Mouse (Mus musculus) activated CD4-positive, CD25-positive, alpha-beta regulatory T cell, adult 4 months (primary cell): ENCODE measurements at regions not wholly inside any gene's neighbourhood (a gene's known extent, or its start where the extent isn't known, plus 50 kb on each side); places are given as distances from the start of the nearest gene placed in this dataset.
"Not testable (repeated sequence)": the region's sequence is repeated elsewhere in the genome, so short reads cannot be mapped to it uniquely, and the experiment has no call there.

Source experiments
- ATAC-seq: one replicate; pipeline ENCODE4 v1.8.0; 2017

DNA sequence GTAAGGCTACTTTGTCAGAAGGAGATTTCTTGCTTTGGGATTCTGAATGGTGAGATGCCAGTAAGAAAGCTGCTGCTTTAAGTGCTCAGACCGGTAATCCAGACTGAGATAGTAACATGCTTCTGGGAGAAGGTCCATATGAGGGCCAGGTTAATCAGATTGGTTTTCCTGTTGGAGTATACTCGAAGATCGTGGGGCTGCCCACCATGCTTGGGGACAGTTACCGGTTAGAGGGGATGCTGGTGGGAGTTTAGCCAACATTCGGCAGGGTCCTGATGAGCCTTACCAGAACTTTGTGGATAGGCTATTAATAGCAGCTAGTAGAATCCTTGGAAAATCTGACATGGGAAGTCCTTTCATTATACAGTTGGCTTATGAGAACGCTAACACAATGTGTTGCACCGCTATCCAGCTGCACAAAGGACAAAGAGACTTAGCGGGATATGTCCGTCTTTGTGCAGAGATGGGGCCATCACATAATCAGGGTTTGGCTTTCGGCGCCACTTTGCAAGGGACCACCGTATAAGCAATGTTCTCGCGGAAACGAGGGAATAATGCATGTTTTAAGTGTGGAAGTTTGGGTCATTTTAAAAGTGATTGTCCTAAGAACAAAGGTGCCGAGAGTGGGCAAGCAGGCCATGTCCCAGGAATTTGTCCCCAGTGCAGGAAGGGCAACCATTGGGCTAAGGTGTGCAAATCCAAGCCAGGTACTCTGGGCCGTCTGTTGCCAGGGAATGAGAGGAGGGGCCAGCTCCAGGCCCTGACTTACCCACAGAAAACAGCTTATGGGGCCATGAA is 75.4 kb upstream of the Lemd2 start:
- not testable (repeated sequence) for ATAC-seq

DNA sequence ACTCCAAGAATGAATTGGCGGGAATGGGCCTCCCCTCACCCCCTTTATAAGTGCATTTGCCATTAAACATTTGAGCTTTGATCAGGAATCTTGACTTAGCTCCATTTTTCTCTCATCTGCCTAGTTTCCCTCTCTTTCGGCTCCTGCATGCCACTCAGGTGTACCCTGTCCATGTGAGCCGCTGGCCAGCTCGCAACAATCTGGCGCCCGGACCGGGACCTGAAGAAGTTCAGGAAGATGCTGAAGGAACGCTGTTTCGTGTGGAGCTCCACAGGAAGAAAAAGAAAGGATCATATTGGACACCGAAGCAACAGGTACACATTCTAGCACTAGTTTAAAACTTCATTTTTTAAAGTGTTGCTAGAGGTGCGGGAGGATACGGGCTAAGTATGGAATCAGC is 73.5 kb upstream of the Lemd2 start:
- ATAC-seq, result not testable (repeated sequence)

DNA sequence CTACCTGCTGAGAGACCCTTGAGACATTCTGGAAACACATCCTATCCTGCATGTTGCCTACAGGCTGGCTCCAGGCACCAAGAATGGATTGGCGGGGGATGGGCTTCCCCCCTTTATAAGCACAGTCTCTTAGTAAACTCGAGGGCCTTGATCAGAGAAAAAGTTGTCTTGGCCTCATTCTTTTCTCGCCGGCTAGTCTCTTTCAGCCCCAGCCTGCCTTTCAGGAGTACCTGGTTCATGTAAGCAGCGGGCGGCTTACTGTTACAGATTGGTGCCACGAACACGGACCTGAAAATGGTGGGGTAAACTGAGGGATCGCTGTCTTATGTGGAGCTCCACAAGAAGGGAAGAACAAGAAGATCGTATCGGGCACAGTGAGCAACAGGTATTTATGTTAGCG is 67.5 kb upstream of the Lemd2 start:
- not testable (repeated sequence) for ATAC-seq

DNA sequence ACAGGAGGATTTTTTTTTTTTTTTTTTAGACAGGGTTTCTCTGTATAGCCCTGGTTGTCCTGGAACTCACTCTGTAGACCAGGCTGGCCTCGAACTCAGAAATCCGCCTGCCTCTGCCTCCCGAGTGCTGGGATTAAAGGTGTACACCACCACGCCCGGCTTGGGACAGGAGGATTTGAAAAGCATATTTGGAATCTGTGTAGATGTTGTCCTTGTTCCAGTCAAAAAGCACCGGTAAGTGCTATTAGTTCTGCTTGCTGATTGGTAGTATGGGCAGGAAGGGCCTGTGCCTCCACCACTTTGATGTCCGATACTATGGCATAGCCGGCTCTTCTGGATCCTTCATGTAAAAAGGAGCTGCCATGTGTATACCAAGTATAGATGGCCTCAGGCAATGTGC is 66.5 kb upstream of the Lemd2 start:
- ATAC-seq, result not testable (repeated sequence)

DNA sequence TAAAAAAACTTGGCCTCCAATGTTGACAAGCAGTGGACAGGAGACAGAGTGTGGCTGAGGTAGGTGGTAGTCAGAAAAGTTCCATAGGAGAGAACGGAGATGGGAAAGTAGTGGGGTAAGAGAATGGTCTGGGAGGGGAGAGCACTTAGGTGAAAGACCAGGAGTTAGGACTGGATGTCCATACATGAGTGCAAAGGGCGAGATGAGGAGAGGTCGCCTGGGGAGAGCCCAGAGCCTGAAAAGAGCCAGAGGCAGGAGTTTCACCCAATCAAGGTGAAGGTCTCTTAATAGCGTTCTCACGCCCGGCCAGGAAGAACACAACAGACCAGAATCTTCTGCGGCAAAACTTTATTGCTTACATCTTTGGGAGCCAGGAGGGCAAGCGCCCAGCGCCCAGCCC is 60.3 kb upstream of the Lemd2 start:
- ATAC-seq, result not testable (repeated sequence)

DNA sequence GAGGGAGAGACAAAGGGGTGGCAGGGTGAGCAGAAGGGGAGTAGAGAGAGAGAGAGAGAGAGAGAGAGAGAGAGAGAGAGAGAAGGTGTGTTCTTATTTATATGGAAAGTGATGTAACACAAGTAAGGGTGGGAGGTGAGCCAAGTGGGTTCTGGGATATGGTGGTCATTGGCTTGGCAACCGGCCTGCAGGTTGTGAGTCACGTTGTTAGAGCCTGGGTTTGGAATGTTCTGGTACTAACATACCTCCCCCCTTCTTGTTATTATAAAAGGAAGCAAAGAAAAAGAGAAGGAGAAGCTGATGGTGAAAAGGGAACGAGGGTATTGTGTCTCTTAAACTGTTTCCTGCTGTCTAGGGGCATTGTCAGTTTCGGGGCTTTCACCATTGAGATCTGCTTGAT is 58.3 kb upstream of the Lemd2 start:
- no peak for ATAC-seq

DNA sequence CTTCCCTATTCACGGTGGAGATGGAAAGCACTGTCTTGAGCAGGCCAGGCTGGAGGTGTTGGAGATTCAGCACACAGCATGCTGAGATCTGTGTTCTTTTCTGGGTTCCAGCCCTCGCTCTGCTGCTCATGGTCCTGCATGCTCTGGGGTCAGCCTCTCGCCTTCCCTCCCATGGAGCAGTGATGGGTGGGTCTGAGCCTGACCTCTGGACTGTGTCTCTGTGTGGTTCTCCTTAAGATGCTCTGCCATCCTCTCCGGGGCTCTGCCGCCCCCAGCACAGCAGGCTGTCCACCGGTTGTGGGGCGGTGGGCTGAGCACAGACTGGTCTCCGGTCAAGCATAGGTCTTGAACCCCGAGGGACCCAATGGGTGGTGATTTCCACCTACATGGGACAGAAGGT is 57.7 kb upstream of the Lemd2 start:
- no peak for ATAC-seq

DNA sequence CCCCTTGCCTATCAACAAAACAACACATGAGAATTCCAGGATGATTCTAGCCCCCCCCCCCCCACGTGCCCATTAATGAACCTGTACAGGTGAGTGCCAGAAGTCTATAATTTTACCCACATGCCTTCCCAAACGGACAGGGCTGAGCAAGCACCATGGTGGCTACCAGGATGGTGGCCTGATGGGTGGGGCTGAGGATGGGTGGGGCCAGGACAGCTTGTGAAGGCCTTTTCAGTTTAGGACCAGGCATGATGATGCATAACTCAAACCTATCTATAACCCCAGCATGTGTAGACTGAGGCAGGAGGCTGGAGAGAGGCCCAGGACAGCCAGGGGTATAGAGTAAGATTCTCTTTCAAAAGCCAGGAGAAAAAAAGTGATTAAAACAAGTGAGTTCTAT is 57.0 kb upstream of the Lemd2 start:
- no peak for ATAC-seq

DNA sequence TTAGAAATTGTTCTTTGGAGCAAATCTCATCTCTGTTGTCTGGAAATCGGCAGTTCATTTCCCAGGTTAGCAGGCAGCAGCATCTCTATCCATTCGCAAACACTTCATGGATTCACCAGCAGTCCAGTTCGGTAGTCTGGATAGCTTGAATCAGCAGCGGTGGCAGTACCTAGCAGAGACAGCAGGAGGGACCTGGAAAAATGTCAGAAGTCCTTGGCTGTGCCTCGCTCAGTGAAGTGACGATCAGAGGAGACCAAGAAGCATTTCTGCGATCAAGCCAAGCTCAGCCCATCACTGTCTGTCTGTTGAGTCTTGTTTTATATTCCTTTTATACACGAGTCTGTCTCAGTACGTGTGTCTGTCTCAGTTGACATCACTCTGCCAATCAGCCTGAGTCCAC is 55.8 kb upstream of the Lemd2 start:
- ATAC-seq, result no peak

DNA sequence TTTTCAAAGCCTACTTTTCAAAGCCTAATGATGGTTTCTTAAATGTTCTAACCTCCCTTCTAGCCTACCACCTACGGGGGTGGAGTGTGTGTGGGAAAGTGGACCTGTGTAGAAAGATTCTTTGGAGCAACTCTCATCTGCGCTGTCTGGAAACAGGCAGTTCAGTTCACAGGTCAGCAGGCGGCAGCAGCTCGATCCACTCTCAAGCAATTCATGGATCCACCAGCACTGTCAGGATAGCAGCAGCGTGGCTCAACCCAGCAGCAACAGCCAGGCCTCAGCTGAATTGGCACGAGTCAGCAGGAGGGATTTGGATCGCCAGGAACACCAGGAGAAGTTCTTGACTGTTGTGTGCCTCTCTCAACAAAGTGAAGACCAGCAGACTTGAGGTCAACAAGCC is 53.1 kb upstream of the Lemd2 start:
- ATAC-seq, result no peak

DNA sequence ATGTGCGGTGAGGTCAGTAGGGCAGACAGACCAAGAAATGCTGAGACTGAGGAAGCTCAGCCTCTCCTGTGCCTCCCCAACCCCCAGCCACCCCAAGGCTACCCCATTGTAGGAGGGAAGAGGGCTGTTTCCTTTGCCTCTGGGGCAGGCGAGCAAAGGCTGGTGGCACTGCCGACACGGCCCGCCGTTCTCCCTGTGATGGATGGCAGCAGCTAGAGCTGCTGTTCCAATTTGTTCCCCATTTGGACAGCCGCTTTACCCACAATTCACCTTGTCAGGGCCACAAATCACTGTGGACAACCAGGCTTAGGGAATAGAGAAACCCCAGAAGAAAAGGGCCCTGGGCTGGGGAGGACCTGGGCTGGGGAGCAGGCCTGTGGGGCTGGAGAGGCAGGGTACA is 51.5 kb upstream of the Lemd2 start:
- ATAC-seq, result no peak
